Mouse (Mus musculus): ENCODE data around the gene Krt80.
A peak's percentile ranks its signal among the peaks of the same experiment; 100 is the strongest.
"Not testable (repeated sequence)": the region's sequence is repeated elsewhere in the genome, so short reads cannot be mapped to it uniquely, and the experiment has no call there.

Gene Krt80

GRCm38 (mm10) chr15:101341797-101342515 is 28.0 kb downstream of the Krt80 start:
- peak; percentile 24 for DNase-seq (ENCODE audit: low read depth, low spot score)

GRCm38 (mm10) chr15:101339537-101339936 is 30.4 kb downstream of the Krt80 start:
- DNase-seq (ENCODE audit: low read depth, low spot score) = peak; percentile 83

GRCm38 (mm10) chr15:101338359-101338758 is 31.6 kb downstream of the Krt80 start:
- no peak for DNase-seq (ENCODE audit: low read depth, low spot score)

- DNase-seq (ENCODE audit: low read depth, low spot score) = no peak
Measured at GRCm38 (mm10) chr15:101336474-101337174, 33.3 kb downstream of the Krt80 start.

DNA sequence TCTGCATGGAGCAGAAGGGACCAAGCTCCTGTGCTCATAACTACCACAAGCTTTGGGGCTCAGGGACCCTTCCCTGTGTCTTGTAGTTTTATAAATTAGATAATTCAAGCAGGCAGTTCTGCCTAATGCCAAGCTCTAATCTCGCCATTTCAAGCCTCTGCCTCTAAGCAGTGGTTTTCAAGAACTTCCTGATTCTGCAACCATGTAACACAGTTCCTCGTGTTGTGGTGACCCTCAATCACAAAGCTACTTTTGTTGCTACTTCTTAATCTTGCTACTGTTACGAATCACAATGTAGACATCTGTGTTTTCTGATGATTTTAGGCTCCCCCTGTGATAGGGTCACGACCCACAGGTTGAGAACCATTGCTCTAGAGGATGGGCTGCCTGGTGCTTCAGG is 36.3 kb downstream of the Krt80 start:
- DNase-seq (ENCODE audit: low read depth, low spot score) = no peak

GRCm38 (mm10) chr15:101333165-101333564 is 36.8 kb downstream of the Krt80 start:
- no peak for DNase-seq (ENCODE audit: low read depth, low spot score)

DNA sequence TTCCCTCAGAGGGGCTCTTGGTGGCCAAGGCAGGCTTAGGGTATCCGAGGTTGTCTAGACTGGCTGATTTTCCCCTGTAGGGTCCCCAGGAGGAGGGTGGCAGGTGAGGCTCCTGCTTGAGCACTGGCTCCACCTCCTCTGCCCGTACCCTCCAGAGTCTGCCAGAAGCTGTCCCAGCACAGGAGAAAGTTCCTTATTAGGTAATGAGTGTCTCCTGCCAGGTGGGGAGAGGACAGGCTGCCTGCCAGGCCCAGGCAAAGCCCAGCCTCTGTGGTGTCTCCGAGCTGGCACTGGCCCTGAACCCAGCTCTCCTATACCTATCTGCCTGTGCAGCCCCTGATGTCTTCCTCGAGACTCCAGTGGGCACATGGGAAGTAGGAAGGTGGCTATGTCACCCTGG is 37.6 kb downstream of the Krt80 start:
- DNase-seq (ENCODE audit: low read depth, low spot score) = no peak

GRCm38 (mm10) chr15:101331090-101331489 is 38.9 kb downstream of the Krt80 start:
- DNase-seq (ENCODE audit: low read depth, low spot score) = no peak

DNA sequence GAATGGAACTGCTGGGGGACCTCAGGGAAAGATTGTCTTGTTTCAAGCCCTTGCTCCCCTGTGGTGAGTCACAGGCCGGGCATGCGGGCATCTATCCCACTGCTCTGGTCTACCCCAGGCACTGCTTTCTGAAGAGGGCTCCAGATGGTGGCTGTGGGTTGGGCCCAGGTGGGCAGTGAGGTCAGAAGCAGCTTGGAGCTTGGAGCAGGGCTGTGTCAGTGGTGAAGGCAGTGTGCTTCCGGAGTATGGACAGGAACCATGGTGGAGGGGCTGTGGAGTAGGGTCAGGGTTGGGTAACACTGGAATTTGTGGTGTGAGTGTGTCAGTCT is 40.4 kb downstream of the Krt80 start:
- no peak for DNase-seq (ENCODE audit: low read depth, low spot score)

DNA sequence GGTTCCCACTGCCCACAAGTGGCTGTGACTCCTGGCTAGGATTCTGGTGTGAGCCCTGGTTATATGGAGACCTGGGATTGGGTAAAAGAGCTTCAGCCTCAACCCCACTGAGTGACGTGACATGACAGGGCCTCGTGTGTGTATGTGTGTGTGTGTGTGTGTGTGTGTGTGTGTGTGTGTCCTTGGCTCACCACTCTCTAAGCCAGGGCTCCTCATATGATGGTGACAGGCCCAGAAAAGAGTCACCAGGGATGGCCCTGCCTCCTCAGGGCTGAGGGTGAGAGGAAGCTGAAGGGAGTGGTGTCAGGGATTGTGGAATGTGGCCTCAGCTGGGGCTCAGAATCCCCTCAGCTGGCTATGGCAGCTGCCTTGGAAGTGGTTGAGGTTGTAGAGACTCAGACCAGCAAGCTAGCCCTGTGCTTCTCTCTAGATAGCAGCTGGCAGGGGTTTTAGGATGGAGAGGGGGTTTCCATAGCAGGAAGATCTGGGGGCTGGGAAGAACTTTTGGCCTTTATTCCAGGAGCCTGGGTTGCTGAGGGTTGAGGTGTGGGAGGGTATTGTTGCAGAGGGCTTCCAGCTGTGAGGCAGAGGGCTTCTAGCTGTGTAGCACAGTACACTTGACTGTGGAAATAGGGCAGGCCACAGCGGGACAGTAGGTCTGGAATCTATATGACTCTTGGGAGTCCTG is 40.9 kb downstream of the Krt80 start:
- DNase-seq (ENCODE audit: low read depth, low spot score) = no peak

- peak; percentile 59 for DNase-seq (ENCODE audit: low read depth, low spot score)
Measured at GRCm38 (mm10) chr15:101327282-101327681, 42.7 kb downstream of the Krt80 start.

GRCm38 (mm10) chr15:101325991-101326534 is 43.9 kb downstream of the Krt80 start:
- peak; percentile 9 for DNase-seq (ENCODE audit: low read depth, low spot score)

- not testable (repeated sequence) for DNase-seq (ENCODE audit: low read depth, low spot score)
Measured at GRCm38 (mm10) chr15:101324409-101324808, 45.6 kb downstream of the Krt80 start.

DNA sequence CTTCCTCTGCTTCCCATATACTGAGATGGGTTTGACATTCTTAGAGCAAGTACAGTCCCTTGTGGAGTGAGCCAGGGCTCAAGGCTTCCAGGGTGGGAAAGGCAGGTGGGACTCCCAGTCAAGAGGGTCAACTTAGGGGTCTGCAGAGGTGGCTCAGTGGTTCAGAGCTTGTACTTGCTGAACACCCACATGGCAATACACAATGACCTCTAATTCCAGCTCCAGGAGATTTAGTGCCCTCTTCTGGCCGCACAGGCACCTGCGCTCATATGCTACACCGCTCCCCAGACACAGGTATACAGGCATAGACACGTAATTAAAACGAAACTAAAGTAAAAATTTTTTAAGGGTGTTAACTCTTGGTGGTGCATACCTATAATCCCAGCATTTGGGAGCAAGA is 46.5 kb downstream of the Krt80 start:
- peak; percentile 18 for DNase-seq (ENCODE audit: low read depth, low spot score)

DNA sequence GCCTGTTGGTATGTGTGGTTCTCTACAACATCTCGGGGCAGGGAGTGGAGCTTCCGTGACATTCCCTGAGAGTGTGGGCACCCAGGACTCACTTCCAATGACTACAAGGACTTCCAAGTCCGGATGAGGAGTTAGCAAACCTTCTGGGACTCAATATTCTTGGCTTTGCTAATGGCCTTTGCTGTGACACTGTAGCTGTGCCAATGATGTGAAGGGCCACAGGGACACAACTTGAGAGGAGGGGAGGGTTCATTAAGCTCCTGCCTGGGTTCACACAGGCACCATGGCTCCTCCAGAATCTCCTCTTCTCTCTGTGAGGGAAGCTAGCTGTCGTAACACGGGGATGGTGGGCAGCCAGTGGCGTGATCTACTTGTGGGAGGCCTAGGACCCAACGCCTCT is 47.3 kb downstream of the Krt80 start:
- no peak for DNase-seq (ENCODE audit: low read depth, low spot score)

- DNase-seq (ENCODE audit: low read depth, low spot score) = no peak
Measured at GRCm38 (mm10) chr15:101322106-101322505, 47.9 kb downstream of the Krt80 start.

DNA sequence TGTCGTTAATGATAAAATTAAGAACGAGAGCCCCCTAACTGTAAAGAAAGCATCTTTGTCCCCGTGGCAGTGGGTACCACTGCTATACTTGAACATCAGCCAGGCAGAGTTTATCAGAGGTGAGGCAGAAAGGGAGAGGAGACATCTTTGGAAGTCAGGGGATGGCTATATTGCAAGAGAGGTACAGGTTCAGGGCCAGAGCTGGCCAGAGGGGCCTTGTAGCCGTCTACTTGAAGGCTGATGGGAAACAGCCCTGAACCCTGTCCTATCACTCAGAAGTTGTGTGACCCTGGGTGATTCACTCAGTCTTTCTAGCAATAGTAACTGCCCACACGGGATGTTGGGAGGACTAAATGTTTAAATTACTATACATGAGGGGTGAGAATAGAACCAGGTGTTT is 48.8 kb downstream of the Krt80 start:
- DNase-seq (ENCODE audit: low read depth, low spot score) = no peak

- DNase-seq (ENCODE audit: low read depth, low spot score) = no peak
Measured at GRCm38 (mm10) chr15:101320618-101321041, 49.3 kb downstream of the Krt80 start.

DNA sequence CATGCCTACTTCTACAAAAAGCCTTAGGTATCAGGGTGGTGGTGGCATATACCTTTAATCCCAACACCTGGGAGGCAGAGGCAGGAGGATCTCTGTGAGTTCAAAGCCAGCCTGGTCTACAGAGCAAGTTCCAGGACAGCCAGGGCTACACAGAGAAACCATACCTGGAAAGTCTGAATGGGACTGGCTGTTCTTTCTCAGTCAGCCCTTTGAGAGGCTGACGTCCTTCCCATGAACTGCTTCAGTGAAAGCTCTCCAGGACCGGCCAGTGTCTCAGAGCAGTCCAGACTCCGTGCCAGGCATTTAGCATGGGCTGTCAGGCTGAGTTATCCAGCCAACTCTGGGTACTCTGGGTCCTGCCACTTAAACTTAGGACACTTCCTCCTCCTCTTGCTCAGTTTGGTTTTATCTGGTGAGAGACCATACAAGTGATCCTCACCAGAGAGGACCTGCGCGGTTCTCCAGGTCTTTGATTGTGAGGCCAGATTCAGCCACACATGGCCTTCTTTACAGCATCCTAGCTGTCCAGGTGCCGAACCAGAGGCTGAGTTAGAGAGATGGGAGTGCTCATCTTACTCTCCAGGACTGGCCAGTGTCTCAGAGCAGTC is 49.8 kb downstream of the Krt80 start:
- no peak for DNase-seq (ENCODE audit: low read depth, low spot score)

DNA sequence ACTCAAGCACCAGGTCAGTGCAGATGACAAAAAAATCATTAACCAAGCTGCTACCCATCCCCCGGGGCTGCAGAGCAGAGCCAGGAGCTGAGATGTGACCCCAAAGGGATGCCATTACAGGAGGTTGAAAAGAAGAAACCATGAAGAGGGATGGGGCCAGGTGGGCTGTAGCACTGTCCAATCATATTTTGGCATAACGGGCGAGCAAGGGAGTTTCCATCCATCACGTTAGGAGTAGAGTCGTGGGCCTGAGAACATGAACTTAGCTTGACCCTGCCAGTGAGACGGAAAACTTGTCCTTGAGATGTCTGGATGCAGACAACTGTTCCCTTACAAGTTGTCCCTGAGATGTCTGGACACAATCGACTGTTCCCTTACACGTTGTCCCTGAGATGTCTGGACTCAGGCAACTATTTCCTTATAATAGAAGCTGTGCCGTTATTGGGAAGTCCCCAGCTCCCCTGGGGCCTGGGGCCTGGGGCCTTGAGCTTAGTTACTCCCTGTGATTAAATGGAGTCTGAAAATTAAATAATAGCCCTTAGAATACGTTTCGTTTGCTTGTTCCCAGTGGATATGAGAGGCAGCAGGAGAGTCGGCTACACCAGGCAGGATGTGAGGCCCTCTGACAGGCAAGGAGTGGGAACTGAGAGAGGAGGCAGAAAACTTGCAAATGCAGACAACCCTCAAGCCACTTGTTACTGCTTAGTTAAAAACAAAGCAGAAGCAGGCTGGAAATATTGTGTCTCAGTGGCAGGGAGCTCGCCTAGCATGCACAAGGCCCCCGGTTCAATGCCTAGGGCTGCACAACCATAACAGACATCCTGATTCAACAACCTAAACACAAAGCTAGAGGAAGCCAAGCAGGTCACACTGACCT is 50.8 kb downstream of the Krt80 start:
- DNase-seq (ENCODE audit: low read depth, low spot score) = peak; percentile 52
